Mouse (Mus musculus) forebrain, embryonic 14.5 days (tissue): ENCODE results near the gene Myo9b. TPM values are rescaled to one million over a fixed set of nuclear protein-coding genes. Genes with fewer than 3 reads are reported as not detected.

Experiments used
- ATAC-seq: fragments of 200-750 bp; cut with Nextera tagmentation; 2 replicates; pipeline ENCODE4 v1.8.0; 2017; ENCODE audit warnings: mild to moderate bottlenecking, moderate library complexity
- DNase-seq: peaks from one replicate; pipeline ENCODE4 v3.0.0-alpha.2; 2015; ENCODE audit warnings: low spot score
- H3K27ac ChIP-seq: fragments of 300-500 bp; sonication (generic); 2 replicates; pipeline ENCODE4 v1.5.1; 2014; ENCODE audit warnings: low read depth, mild to moderate bottlenecking, control low read depth, low read length, moderate library complexity
- H3K27me3 ChIP-seq: fragments of 300-500 bp; sonication (generic); replicated peaks from 2 replicates; pipeline ENCODE4 v1.6.1; 2014; ENCODE audit warnings: low read length, control low read depth, mixed read lengths; ENCODE audit not compliant: control insufficient read depth, insufficient read depth
- H3K36me3 ChIP-seq: fragments of 300-500 bp; sonication (generic); 2 replicates; pipeline ENCODE4 v1.6.1; 2014; ENCODE audit warnings: low read length, control low read depth; ENCODE audit not compliant: control insufficient read depth, insufficient read depth
- H3K4me1 ChIP-seq: fragments of 300-500 bp; sonication (generic); 2 replicates; pipeline ENCODE4 v1.6.1; 2014; ENCODE audit warnings: antibody characterized with exemption, low read length, control low read depth; ENCODE audit not compliant: control insufficient read depth, insufficient read depth
- H3K4me2 ChIP-seq: fragments of 300-500 bp; sonication (generic); 2 replicates; pipeline ENCODE4 v1.6.1; 2014; ENCODE audit warnings: mild to moderate bottlenecking, control low read depth, low read length
- H3K4me3 ChIP-seq: fragments of 300-500 bp; sonication (generic); 2 replicates; pipeline ENCODE4 v1.5.1; 2014; ENCODE audit warnings: low read depth, low read length, control low read depth
- H3K9ac ChIP-seq: fragments of 300-500 bp; sonication (generic); 2 replicates; pipeline ENCODE4 v1.6.1; 2014; ENCODE audit warnings: mild to moderate bottlenecking, low read length, control low read depth, moderate library complexity
- H3K9me3 ChIP-seq: fragments of 300-500 bp; sonication (generic); replicated peaks from 2 replicates; pipeline ENCODE4 v1.6.1; 2016; ENCODE audit warnings: low read length, control low read depth, mixed read lengths; ENCODE audit not compliant: control insufficient read depth
- WGBS: fragments of 180-500 bp; shearing (Covaris S2); extraction: QIAGEN DNeasy Blood & Tissue Kit; methylation state at CpG from one replicate; pipeline ENCODE4 v1.1.7; 2014; 5-methylcytosine and 5-hydroxymethylcytosine counted together
- polyA plus RNA-seq: library from polyadenylated mRNA; unstranded; fragments of >200 nt; fragmentation: Nextera tagmentation; extraction: Ambion mirVana; gene quantifications from 2 replicates; pipeline ENCODE4 v1.2.1, GENCODE M21; 2014

Gene Myo9b
- polyA plus RNA-seq, 1 experiment from 2014 or later, result 11.8 TPM

GRCm38 (mm10) chr8:71392391-71392790, 119.9 kb downstream of the Myo9b start:
- ATAC-seq, result no peak
- 81% methylated on average over 5 of the region's 5 CpGs for WGBS
- H3K27ac ChIP-seq, result no peak overlapping the region
- H3K4me3 ChIP-seq, result no peak overlapping the region
- no peak overlapping the region for H3K9ac ChIP-seq
- no peak overlapping the region for H3K4me2 ChIP-seq
- H3K36me3 ChIP-seq, result no peaks in the 10 kb centered on the region
- H3K4me1 ChIP-seq, result peaks cover 3% of the 10 kb centered on the region; the same call in 1 of the 2 replicates
- no peaks in the 10 kb centered on the region for H3K9me3 ChIP-seq
- H3K27me3 ChIP-seq, result no peaks in the 10 kb centered on the region
- DNase-seq, result no peak

- no peaks in the 10 kb centered on the region for H3K9me3 ChIP-seq
- H3K4me3 ChIP-seq, result no peak overlapping the region
- H3K4me1 ChIP-seq, result peaks cover 5% of the 10 kb centered on the region; the same call in 1 of the 2 replicates
- no peaks in the 10 kb centered on the region for H3K27me3 ChIP-seq
- no peaks in the 10 kb centered on the region for H3K36me3 ChIP-seq
- no peak overlapping the region for H3K9ac ChIP-seq
- H3K4me2 ChIP-seq, result no peak overlapping the region
- 5% methylated on average over 3 of the region's 3 CpGs for WGBS
- ATAC-seq (no peak), DNase-seq (peak; percentile 61)
- no peak overlapping the region for H3K27ac ChIP-seq
Observed at GRCm38 (mm10) chr8:71392871-71393270, 120.4 kb downstream of the Myo9b start.

GRCm38 (mm10) chr8:71394481-71394880, 122.0 kb downstream of the Myo9b start:
- 84% methylated on average over 7 of the region's 7 CpGs for WGBS
- ATAC-seq, result no peak
- H3K9ac ChIP-seq, result no peak overlapping the region

GRCm38 (mm10) chr8:71395071-71395470, 122.6 kb downstream of the Myo9b start:
- ATAC-seq (no peak), DNase-seq (no peak)
- Histone ChIP-seq H3K4me3 (no peak overlapping the region), H3K4me1 (peaks cover 5% of the 10 kb centered on the region; the same call in 1 of the 2 replicates), H3K36me3 (peaks cover 17% of the 10 kb centered on the region), H3K4me2 (no peak overlapping the region), H3K27me3 (no peaks in the 10 kb centered on the region), H3K27ac (no peak overlapping the region), H3K9ac (no peak overlapping the region), H3K9me3 (no peaks in the 10 kb centered on the region)
- WGBS, result 91% methylated on average over 10 of the region's 10 CpGs

More at GRCm38 (mm10) chr8:71394481-71394880, 122.0 kb downstream of the Myo9b start:
- Histone ChIP-seq H3K27ac (no peak overlapping the region), H3K4me2 (no peak overlapping the region), H3K9me3 (no peaks in the 10 kb centered on the region), H3K27me3 (no peaks in the 10 kb centered on the region), H3K36me3 (peaks cover 12% of the 10 kb centered on the region), H3K4me1 (peaks cover 5% of the 10 kb centered on the region; the same call in 1 of the 2 replicates), H3K4me3 (no peak overlapping the region)
- no peak for DNase-seq

- H3K27ac ChIP-seq, result peak within 1 kb of the TSS; percentile 44; the same call in 1 of the 2 replicates
- H3K36me3 ChIP-seq, result peaks cover 18% of the 10 kb centered on the region
- WGBS, result 91% methylated on average over 9 of the region's 9 CpGs
- peak within 1 kb of the TSS; percentile 77 for H3K4me2 ChIP-seq
- H3K9ac ChIP-seq, result no peak within 1 kb of the TSS
- no peaks in the 10 kb centered on the region for H3K9me3 ChIP-seq
- H3K27me3 ChIP-seq, result no peaks in the 10 kb centered on the region
- peaks cover 5% of the 10 kb centered on the region; the same call in 1 of the 2 replicates for H3K4me1 ChIP-seq
- no peak for ATAC-seq
- no peak for DNase-seq
- peak within 1 kb of the TSS; percentile 80 for H3K4me3 ChIP-seq
Observed at GRCm38 (mm10) chr8:71395629-71396028, 123.1 kb downstream of the Myo9b start, which contains the start of gene Ushbp1. TSS of gene Ushbp1 (minus strand) at chr8:71395802.

GRCm38 (mm10) chr8:71396639-71397305, 124.3 kb downstream of the Myo9b start, which contains the start of gene Babam1:
TSS of gene Babam1 (plus strand) at chr8:71396861.
- no peaks in the 10 kb centered on the region for H3K27me3 ChIP-seq
- H3K4me3 ChIP-seq, result peak within 1 kb of the TSS; percentile 80
- H3K9ac ChIP-seq, result peak within 1 kb of the TSS; percentile 79
- peak; percentile 98 for DNase-seq
- ATAC-seq, result peak; percentile 99
- H3K27ac ChIP-seq, result peak within 1 kb of the TSS; percentile 44; the same call in 1 of the 2 replicates
- H3K9me3 ChIP-seq, result no peaks in the 10 kb centered on the region
- WGBS, result under 1% methylated on average over 34 of the region's 34 CpGs
- peaks cover 5% of the 10 kb centered on the region; the same call in 1 of the 2 replicates for H3K4me1 ChIP-seq
- peaks cover 19% of the 10 kb centered on the region for H3K36me3 ChIP-seq
- peak within 1 kb of the TSS; percentile 77 for H3K4me2 ChIP-seq

- ATAC-seq, result no peak
- no peak overlapping the region for H3K27ac ChIP-seq
- peaks cover 5% of the 10 kb centered on the region; the same call in 1 of the 2 replicates for H3K4me1 ChIP-seq
- 84% methylated on average over 12 of the region's 12 CpGs for WGBS
- H3K9ac ChIP-seq, result peak overlapping the region; percentile 79; the same call in 1 of the 2 replicates
- peak overlapping the region; percentile 80 for H3K4me3 ChIP-seq
- no peak for DNase-seq
- no peaks in the 10 kb centered on the region for H3K27me3 ChIP-seq
- H3K36me3 ChIP-seq, result peaks cover 19% of the 10 kb centered on the region
- H3K4me2 ChIP-seq, result peak overlapping the region; percentile 77; the same call in 1 of the 2 replicates
- no peaks in the 10 kb centered on the region for H3K9me3 ChIP-seq
Observed at GRCm38 (mm10) chr8:71397701-71398100, 125.2 kb downstream of the Myo9b start.

- Histone ChIP-seq H3K36me3 (peaks cover 23% of the 10 kb centered on the region), H3K9ac (no peak overlapping the region), H3K4me2 (no peak overlapping the region), H3K4me3 (no peak overlapping the region), H3K27ac (no peak overlapping the region), H3K27me3 (no peaks in the 10 kb centered on the region), H3K4me1 (peaks cover 7% of the 10 kb centered on the region; the same call in 1 of the 2 replicates), H3K9me3 (no peaks in the 10 kb centered on the region)
- ATAC-seq, result no peak
- 92% methylated on average over 2 of the region's 2 CpGs for WGBS
- no peak for DNase-seq
Observed at GRCm38 (mm10) chr8:71400826-71401225, 128.3 kb downstream of the Myo9b start.

- H3K36me3 ChIP-seq, result peaks cover 23% of the 10 kb centered on the region
- ATAC-seq (no peak), DNase-seq (no peak)
- no peaks in the 10 kb centered on the region for H3K9me3 ChIP-seq
- no peak overlapping the region for H3K4me3 ChIP-seq
- H3K4me2 ChIP-seq, result no peak overlapping the region
- H3K27me3 ChIP-seq, result no peaks in the 10 kb centered on the region
- H3K9ac ChIP-seq, result no peak overlapping the region
- H3K27ac ChIP-seq, result no peak overlapping the region
- H3K4me1 ChIP-seq, result peaks cover 12% of the 10 kb centered on the region
Observed at GRCm38 (mm10) chr8:71401454-71401853, 128.9 kb downstream of the Myo9b start.
